Mouse (Mus musculus) right cerebral cortex, postnatal 10 days (tissue): ENCODE data around the gene Calhm2.
A peak's percentile ranks its signal among the peaks of the same experiment; 100 is the strongest.
"Not testable (repeated sequence)": the region's sequence is repeated elsewhere in the genome, so short reads cannot be mapped to it uniquely, and the experiment has no call there.

Source experiments
- DNase-seq, 2 experiments: peaks; one replicate each; pipeline ENCODE4 v3.0.0; 2021; ENCODE audit warnings: low spot score in 2 of 2

Calhm2 gene

DNA sequence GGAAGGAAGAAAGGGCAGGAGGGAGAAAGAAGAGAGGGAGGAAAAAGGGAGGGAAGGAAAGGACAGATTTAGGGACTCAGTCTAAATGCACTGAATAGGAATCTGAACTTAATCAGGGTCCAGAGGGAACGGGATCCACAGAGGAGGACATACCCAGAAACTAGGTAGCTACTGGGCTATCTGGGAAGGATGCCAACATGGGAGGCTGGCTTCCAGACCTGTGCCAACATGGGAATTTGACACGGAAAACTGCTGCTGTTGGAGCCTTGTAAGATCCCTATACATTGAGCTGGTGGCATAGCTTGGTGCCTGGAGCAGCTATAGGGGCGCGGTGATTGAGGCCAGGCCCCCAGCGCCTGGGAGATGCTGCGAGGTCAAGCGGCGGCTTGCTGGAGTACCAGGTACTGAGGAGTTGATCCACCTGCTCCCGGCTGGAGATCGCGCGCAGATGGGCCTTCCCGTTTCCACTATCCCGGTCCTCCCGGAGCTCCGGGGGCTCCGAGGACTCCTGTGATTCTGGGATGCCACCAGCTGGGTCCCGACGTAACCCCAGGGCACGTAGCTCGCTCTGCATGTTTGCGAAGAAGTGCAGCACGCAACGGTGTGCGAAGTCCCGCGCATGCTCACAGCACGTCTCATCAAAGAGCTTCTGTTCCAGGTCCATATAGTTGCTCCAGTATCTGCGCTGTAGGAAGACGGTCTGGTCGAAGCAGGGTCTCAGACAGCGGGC lies 13.4 kb upstream of the Calhm2 start:
- DNase-seq: peak; percentile 64 to 69

DNA sequence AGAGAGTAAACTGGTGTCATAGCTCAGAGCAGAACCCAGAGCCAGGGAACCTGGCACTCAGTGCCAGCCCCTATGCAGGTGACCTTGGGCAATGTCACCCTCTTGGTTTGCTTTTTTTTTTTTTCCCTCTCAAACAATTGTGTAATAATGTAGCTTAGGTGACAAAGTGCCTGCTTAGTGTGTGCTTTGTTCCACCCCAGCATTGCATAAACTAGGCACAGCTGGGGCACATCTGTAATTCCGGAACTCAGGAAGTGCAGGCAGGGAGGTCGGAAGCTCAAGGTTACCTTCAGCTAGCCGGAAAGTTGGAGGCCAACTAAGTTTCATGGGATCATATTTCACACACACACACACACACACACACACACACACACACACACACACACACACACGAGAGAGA lies 11.8 kb upstream of the Calhm2 start:
- DNase-seq: no peak

DNA sequence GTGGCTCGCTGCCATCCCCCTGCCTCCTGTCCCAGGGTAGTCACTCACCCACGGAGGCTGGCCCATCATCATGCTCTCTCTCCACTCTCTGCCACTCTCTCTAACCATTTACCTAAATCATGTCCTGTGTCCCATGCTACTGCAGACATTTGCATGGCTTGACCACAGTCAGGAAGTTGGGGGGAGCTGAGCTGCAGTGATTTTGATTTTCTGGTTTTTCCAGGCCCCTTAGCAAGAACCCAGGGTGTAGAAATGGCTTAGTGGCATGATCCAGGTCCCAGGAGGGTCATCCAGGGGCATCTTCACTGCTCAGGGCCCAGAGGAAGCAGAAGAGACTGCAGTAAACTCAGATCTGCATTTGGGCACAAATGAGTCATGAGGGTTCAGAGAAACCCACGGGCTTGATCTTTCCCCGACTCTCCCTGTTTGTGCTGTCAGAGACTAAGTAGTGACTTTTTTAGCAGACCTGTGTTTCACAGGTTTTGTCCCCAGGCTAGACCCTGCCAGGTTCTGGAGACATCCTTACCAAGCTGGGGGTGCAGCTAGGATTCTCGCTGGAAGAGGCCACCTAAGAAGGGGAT lies 10.3 kb upstream of the Calhm2 start:
- DNase-seq: no peak

DNA sequence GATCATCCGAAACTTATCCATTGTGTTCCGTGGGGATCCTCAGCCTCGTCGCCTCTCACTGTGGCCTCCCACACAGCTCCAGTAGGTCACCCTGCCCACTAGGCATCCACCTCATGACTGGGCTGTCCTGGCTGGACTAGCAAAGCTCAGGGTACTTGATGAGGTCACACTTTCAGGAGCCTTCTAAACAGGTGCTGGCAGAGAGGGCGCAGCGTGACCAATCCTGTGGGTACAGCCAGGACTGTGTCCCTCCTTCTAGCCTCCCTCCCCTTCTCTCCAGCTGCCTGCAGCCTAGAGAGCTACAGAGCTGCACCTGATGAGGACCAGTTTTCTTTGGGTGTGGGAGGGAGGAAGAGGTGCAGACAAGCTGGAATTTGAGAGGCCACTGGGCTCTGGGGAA lies 6.1 kb upstream of the Calhm2 start, which contains the start of gene Calhm1:
TSS of gene Calhm1 (minus strand) at position 101 of the 400 bp plus-strand sequence.
- no peak for DNase-seq

DNA sequence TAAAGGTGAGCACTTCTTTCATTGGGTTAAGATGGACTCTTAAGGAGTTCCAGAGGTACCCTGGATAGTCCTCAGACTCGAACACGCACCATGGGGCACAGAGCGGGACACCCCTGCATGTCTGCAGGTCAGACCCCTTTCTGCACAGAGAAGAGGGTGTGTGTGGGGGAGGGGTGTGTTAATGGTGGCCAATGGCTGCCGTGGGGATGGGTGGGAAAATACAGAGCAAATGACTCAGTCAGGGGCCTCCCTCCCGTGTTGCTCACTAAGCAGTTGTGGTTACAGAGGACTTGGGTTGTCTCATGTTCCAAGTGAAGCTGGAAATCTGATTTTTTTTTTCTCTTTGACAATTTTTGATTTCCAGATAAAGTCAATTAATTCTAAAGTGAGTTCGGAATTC lies 4.3 kb upstream of the Calhm2 start:
- DNase-seq: no peak

DNA sequence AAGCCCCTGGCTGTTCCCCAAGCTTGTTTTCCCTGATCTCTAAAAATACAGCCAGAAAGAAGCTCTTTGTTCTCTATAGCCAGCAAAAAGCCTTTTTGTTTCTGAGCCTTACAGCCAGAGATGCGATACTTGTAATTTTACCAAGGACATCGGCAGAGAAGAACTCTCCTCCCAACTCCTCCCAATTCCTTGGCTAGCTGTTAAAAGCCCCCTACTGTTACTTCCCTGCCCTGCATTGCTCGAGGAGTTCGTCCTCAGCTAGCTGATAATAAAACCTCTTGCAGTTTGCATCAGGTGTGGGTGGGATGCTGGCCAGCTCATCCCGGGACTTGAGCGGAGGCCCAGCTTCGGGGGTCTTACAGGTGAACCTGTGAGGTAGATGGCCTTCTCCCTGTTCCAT lies 1.5 kb upstream of the Calhm2 start:
- not testable (repeated sequence) for DNase-seq

DNA sequence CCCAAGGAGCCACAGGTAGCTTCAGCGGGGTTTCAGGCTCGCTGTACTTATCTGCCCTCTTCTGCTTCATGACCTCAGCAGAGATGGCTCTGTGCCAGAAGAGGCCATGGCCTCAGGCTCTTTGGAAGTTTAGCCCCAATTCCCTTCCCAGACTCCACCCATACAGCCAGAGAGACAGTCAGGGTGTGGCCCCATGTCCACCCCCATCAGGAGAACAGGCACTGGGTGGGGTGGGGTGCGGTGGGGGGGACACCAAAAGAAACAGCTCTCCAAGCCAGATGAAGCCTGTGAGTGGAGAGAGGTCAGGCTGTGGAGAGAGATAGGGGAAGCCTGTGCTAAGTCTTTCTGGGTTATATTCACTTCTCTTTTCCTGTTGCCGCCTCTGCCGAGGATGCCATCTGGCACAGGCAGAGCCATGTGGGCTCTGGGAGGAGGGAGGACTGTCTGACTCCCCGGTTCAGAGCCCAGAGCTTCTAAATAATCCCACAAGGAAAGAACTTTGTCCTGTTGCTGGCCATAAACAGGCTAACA lies 978 bp downstream of the Calhm2 start:
- peak; percentile 55 to 61 for DNase-seq

DNA sequence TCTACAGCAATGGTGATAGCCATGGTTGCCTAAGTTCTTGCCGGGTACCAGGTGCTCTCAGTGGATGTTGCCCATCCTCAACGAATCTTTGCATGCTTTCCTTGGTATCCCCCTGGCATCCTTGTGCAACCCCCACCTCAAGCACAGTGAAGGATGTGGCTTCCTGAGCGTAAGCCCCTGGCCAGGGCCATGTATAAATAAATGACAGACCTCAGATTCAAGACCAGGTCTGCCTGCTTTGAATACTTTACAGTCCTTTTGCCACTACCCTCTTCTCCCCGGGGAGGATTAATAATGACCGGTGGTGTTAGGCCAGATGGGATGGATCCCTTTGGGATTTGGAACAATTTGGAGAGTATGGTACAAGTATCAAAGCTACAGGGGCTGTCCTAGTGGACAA lies 1.9 kb downstream of the Calhm2 start:
- DNase-seq: no peak

DNA sequence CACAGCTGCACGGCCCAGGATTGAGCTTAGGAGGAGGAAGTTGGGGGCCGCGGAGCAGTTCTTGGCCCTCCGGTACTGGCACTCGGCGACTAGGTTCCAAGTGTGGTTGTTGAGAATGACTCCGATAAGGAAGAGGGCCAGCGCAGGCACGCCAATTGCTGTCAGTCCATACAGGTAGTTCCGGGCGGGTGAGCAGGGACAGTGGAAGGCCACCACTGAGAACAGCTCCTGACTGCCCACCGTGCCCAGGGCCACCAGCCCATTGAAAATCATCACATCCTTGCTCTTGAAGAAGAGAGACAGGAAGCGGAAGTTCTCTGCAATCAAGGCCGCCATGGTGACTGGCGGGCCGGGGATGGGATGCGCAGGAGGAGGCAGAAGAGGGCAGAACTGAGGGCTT lies 2.5 kb downstream of the Calhm2 start:
- no peak for DNase-seq

DNA sequence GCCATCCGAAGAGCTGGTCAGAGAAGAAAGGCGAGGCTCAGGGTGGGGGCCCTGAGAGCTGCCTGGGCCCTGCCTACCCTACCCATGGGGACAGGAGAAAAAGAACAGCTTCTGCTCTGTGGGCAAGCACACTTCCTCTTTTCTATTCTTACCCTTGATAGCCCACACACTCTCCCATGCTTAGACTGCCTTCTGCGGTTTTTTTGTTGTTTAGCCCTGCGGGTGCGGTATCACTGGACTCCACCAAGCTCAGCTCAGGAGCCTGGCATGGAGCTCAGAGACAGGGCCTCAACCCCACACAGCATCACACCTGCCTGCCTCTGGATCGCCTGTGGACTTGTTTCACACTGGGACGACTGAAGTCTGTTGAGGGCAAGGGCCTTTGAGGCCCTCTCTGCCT lies 4.9 kb downstream of the Calhm2 start:
- no peak for DNase-seq

DNA sequence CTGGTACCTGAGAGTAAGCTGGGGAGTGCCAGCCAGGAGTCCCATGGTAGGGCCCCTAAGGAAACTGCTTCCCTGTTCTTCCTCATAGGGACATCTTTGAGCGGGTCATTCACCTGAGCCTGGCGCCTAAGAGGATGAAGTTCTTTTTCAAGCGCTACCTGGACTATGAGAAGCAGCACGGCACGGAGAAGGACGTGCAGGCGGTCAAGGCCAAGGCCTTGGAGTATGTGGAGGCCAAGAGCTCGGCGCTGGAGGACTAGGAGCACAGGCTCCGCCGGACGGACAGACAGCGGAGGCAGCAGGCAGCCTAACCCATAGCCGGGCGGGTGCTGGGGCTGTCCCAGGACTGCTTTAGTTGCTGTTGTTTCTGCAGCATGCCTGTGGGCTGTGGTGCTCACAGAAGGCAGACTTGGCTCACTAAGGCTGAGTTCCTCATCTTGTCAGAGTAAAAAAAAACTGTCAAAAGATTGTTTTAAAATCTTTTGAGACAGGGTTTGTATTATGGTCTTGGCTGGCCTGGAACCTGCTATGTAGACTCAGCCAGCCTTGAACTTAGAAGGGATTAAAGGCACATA lies 7.5 kb downstream of the Calhm2 start:
- DNase-seq: no peak

DNA sequence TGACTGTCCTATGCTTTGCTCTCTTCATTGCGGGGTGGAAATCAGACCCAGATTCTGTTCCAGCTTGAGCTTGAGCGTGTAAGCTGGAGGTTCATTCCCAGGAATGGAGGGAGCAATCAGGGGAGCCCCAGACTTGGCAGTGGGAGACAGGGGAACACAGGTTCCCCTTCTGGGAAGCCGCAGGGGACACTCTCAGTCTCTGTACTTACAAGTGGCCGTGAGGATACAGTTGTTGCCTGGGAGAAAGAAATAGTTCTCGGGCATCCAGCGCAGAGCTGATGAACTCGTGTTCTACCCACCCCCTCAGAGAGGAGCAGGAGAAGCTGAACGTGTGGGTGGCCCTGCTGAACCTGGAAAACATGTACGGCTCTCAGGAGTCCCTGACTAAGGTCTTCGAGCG lies 9.3 kb downstream of the Calhm2 start:
- DNase-seq: no peak

DNA sequence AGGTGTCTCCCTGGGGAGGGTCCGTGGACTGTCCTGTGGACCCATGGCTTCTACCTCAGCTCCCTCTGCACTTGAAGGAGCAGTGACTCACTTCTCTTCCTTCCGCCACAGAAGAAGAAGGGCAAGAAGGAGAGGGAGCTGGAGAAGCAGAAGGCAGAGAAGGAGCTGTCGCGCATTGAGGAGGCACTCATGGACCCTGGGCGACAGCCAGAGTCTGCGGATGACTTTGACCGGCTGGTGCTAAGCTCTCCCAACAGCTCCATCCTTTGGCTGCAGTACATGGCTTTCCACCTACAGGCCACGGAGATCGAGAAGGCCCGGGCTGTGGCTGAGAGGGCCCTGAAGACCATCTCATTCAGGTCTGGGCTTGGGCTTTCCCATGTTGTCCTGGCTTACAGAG lies 9.9 kb downstream of the Calhm2 start:
- no peak for DNase-seq

DNA sequence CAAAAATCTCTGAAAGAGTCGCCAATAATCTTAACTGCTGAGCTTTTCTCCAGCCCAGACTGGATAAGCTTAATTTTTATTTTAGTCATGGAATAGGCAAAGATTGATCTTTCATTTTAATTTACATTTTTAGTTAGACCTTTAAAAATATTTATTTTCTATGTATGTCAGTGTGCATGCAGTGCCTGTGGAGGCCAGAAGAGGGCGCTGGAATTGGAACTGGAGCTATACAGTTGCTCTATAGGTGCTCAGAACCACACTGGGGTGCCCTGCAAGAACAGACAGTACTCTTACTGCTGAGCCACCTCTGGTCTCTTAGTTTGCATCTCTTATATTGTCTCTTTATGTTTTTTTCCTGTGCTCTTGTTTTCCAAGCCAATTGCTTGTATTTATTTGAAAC lies 15.3 kb downstream of the Calhm2 start:
- no peak for DNase-seq

DNA sequence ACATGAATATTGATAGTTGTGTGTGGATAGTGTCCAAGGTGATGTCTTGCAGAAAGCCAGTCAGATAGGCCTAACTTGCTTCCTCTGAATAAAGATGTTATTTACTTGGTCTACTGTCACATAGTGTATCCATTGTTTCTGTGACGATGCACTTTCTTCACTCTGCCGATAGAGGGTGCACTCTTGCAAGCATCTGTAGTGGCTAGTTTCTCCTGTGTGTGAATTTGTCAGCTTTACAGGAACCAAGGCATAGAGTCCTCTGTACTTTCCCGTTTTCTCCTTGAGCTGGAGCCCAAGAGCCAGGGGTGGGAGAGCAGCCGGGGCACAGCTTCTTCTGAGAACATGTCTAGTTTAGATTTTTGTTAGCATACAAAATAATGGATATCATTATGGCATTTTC lies 17.0 kb downstream of the Calhm2 start:
- peak in 1 of 2 experiments; percentile 43 for DNase-seq

DNA sequence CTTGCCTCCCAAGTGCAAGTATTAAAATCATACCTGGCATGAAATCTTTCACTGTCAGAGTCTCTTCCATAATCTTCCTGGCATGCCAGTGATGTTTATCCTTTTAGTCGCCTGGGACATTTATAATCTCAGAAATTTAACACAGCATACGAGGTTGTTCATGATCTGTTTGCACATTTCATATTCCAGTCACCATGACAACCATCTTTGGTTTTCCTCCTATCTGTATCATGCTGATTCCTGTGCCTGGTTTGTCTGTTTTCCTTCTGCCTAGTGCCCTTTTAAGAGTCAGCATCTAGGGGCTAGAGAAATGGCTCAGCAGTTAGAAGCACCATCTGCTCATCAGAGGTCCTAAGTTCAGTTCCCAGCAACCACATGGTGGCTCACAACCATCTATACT lies 19.5 kb downstream of the Calhm2 start:
- DNase-seq: no peak

DNA sequence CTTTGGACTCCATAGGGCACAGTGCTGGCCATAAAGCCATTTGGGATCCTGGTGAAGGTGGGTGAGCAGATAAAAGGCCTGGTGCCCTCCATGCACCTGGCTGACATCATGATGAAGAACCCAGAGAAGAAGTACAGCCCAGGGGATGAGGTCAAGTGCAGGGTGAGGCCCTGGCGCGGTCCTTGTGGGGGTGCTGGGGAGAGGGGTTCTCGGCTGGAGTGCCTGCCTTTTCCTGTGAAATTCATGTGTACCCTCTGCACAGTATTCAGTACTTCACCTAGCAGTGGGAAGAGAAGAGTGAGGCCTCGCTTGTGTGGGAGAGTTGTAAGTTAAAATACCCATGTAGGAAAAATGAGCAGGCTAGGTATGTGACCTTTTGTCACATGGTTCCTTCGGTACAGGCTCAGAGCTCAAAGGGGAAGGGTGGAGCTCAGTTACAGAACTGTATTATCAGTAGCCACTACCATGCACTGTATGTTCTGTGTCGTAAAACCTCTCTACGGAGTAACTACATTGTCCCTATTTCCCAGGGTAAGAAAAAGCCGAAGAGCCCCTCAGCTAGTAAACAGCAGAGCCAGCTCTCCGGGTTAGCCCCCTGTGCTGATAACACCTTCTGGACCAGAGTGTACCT lies 33.3 kb downstream of the Calhm2 start:
- DNase-seq: no peak

DNA sequence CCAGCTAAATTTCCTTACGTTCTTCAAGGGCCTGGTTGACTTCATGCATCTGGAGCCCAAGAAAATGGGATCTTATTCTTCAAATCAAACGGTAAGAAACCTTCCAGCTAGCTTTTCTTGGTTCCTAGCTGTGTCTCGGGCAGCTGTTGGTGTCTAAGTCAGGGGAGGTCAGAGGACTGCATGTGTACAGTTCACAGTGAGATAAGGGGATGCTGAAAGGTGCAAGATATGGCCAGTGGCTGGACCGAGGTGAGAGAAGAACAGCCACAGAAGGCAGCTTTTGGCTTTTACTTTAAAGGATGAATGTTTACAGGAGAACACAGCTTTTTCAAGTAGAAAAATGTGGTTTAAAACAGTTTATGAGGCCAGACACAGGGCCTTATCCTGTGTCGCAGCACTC lies 37.0 kb downstream of the Calhm2 start:
- DNase-seq: no peak

DNA sequence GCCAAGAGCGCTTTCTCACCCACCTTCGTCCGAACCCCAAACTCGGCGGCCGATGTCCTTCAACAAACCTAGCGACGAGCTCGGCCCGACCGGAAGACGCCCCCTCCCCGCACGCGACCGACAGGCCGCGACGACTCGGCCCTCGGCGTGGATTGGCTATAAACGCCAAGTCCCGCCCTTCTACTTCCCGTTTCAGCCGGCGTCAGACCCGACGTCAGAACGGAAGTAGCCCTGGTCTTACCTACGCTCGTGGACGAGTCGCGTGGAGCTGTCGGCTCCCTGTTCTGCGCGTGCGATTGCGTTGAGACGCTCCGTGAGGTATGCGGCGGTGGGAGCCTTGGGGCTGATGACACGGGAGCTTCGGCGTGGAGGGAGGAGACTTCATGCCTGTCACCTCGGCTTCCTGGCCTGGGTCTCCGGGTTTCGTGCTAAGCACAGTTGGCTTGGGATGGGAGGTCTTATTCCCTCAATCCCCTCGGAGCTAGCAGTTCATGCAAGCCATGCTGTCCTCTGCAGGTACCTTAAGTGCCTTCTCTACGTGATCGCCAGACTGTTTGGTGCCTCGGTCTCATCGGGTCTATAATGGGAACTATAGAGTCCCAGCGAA lies 47.4 kb downstream of the Calhm2 start, which contains the start of the genes Usmg5 and Pdcd11:
TSS of gene Usmg5 (minus strand) at position 98 of the 607 bp plus-strand sequence.
TSS of gene Pdcd11 (plus strand) at position 219 of the 607 bp plus-strand sequence.
- peak; percentile 98 to 99 for DNase-seq

DNA sequence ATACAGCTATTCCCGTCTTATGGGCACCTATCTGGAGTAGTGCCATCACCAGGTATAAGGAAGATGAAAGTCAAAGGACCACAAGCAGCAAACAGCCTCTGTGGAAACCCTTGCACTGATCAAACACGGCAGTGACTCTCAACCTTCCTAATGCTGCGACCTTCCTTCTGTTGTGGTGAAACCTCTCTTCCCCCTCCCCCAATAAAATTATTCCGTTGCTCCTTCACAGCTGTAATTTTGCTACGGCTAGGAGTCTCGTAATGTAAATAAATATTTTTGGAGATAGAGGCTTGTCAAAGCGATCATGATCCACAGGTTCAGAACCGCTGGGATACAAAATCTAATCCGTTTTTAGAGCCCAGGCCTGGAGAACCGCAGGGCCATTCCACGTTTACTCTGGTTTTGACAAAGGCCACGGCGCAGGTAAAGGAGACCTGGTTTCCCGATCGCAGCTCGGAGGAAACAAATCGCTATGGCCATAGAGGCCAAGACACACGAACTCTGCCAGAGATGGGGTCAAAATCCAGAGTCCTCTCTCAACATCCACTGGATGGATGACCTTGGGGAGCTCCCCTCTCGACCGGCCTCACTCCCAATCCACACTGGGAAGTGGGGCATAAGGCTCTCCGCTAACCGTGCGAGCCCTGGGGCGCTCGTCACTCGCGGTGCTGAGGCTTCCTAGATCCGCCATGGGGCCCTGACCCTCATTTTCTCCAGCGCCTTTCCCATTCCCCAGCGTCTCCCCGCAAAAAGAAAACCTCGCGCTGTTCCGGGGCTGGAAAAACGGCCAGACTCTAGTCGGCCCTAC lies 48.2 kb downstream of the Calhm2 start:
- no peak for DNase-seq

DNA sequence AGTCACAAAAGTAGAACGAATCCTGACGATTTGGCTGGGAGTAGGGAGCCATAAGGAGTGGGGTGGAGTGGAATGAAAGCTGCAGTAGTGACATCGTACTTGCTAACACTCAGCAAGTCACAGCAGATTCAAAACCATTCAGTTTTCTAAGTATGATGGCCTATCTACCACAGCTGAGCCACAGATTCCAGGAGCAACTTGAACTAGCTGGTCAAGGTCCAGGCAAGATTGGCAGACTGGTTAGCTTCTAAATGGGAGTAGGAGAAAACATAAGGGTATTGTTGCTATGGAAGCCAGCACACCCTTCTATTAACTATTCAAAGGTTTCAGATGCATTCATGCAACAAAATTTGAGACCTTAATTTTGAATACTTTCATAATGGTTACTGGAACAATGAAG lies 49.9 kb downstream of the Calhm2 start:
- DNase-seq: no peak
